Mouse (Mus musculus) neural tube, embryonic 11.5 days (tissue): ENCODE results near the gene Cdkn1a. TPM values are rescaled to one million over a fixed set of nuclear protein-coding genes. Genes with fewer than 3 reads are reported as not detected.
A peak's percentile ranks its signal among the peaks of the same experiment; 100 is the strongest.

Source experiments
- ATAC-seq: fragments of 200-750 bp; cut with Nextera tagmentation; 2 replicates; pipeline ENCODE4 v1.8.0; 2017; ENCODE audit warnings: moderate number of reproducible peaks, mild to moderate bottlenecking, moderate TSS enrichment, moderate library complexity; ENCODE audit not compliant: insufficient read depth, low FRiP score, low TSS enrichment
- DNase-seq: peaks from one replicate; pipeline ENCODE4 v3.0.0-alpha.2; 2015; ENCODE audit warnings: low spot score
- H3K27ac ChIP-seq: fragments of 300-500 bp; sonication (generic); 2 replicates; pipeline ENCODE4 v1.5.1; 2014; ENCODE audit warnings: low read depth, mild to moderate bottlenecking, low read length
- H3K27me3 ChIP-seq: fragments of 300-500 bp; sonication (generic); 2 replicates; pipeline ENCODE4 v1.6.1; 2014; ENCODE audit warnings: mild to moderate bottlenecking, low read length, mixed read lengths; ENCODE audit not compliant: control insufficient read depth, insufficient read depth
- H3K36me3 ChIP-seq: fragments of 300-500 bp; sonication (generic); 2 replicates; pipeline ENCODE4 v1.6.1; 2014; ENCODE audit warnings: mild to moderate bottlenecking, low read length, moderate library complexity, mixed read lengths; ENCODE audit not compliant: control insufficient read depth, insufficient read depth
- H3K4me1 ChIP-seq: fragments of 300-500 bp; sonication (generic); 2 replicates; pipeline ENCODE4 v1.6.1; 2014; ENCODE audit warnings: low read length, mixed read lengths; ENCODE audit not compliant: control insufficient read depth, insufficient read depth
- H3K4me2 ChIP-seq: fragments of 300-500 bp; sonication (generic); 2 replicates; pipeline ENCODE4 v1.6.1; 2014; ENCODE audit warnings: low read depth, mild to moderate bottlenecking, moderate library complexity
- H3K4me3 ChIP-seq: fragments of 300-500 bp; sonication (generic); 2 replicates; pipeline ENCODE4 v1.5.1; 2014; ENCODE audit warnings: low read depth, low read length
- H3K9ac ChIP-seq: fragments of 300-500 bp; sonication (generic); 2 replicates; pipeline ENCODE4 v1.6.1; 2014; ENCODE audit warnings: mild to moderate bottlenecking, low read length
- H3K9me3 ChIP-seq: fragments of 300-500 bp; sonication (generic); 2 replicates; pipeline ENCODE4 v1.6.1; 2016; ENCODE audit warnings: low read length; ENCODE audit not compliant: control insufficient read depth
- WGBS: fragments of 180-500 bp; shearing (Covaris S2); extraction: QIAGEN DNeasy Blood & Tissue Kit; methylation state at CpG from one replicate; pipeline ENCODE4 v1.1.7; 2014; 5-methylcytosine and 5-hydroxymethylcytosine counted together
- polyA plus RNA-seq: library from polyadenylated mRNA; unstranded; fragments of >200 nt; fragmentation: Nextera tagmentation; extraction: Ambion mirVana; gene quantifications from 2 replicates; pipeline ENCODE4 v1.2.1, GENCODE M21; 2014

Gene Cdkn1a
- polyA plus RNA-seq, 1 experiment from 2014 or later = 35.0 TPM

DNA sequence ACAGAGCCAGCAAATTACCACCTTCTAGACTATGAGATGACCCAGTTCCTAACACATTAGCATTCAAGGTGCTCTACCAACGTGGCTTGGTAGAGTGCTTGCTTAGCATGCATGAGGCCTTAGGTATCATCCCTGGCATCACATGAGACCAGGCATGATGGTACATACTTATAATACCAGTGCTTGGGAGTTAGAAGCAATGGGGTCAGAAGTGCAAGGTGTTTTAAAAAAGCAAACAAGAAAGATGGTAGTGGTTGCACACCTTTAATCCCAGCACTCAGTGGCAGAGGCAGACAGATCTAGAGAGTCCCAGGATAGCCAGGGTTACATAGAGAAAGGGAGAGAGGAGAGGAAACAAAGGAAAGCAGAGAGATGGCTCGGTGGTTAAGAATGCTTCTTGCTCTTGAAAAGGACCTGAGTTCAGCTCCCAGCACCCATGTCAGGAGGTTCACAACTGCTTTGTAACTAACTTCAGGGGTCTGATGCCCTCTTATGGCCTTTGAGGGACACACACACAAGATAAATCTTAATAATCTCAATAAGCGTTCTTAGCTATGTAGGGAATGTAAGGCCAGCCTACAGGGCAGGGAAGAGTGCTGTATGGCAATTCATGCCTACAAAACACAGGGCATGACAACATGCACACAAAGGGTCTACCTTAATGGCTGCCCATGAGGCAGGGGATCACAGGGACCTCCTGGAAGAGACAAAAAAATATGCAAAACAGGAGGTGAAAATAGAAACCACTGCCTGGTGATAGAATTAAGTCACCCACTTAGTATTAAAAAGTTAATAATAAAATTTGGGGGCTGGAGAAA lies 42.9 kb upstream of the Cdkn1a start:
- H3K9me3 ChIP-seq = no peaks in the 10 kb centered on the region
- no peak overlapping the region for H3K9ac ChIP-seq
- H3K4me1 ChIP-seq = no peaks in the 10 kb centered on the region
- no peaks in the 10 kb centered on the region for H3K27me3 ChIP-seq
- no peak overlapping the region for H3K4me2 ChIP-seq
- WGBS = 78% methylated on average over 3 of the region's 3 CpGs
- no peak for ATAC-seq
- no peak for DNase-seq
- no peak overlapping the region for H3K4me3 ChIP-seq
- H3K27ac ChIP-seq = no peak overlapping the region
- H3K36me3 ChIP-seq = peaks cover 17% of the 10 kb centered on the region

DNA sequence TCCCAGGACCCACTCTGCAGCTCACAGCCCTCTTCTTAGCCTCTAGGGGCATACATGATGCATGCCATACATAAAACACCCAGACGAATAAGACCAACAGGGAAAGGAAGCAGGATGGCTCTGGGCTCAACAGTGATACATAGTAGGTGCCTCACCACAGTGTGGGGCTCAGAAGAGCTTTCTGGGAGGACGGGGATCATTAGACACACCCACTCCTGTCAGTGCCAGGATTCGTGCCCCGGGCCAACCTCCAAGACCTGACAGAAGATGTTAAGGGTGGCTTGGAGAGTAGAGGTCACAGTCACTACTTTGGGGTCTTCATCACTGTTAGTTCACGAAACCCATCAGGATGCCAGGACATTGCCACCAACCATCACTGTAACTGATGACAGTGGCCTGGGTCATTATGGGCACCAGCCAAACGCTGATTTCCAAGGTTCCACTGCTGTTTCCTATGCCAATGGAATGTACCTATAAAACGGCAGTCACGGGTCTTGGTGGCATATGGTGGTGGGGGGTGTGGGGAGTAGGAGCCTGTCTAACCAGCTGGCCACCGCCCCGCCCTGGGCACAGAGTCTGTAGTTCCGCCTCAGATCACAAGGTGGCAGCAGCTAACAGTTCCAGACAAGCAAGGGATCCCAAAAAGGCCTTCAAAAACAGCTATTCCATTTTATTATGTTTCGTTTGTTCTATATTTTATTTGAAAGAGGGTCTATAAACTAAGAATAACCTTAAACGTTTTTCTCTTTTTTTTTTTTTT lies 41.8 kb upstream of the Cdkn1a start:
- Histone ChIP-seq H3K27ac (no peak overlapping the region), H3K36me3 (peaks cover 11% of the 10 kb centered on the region), H3K4me3 (no peak overlapping the region), H3K27me3 (no peaks in the 10 kb centered on the region), H3K9me3 (no peaks in the 10 kb centered on the region), H3K4me1 (no peaks in the 10 kb centered on the region), H3K4me2 (no peak overlapping the region), H3K9ac (no peak overlapping the region)
- WGBS = 19% methylated on average over 13 of the region's 13 CpGs
- DNase-seq (peak; percentile 87), ATAC-seq (0 out of 2 replicates have a peak, but pooled peaks have one; percentile 56)

DNA sequence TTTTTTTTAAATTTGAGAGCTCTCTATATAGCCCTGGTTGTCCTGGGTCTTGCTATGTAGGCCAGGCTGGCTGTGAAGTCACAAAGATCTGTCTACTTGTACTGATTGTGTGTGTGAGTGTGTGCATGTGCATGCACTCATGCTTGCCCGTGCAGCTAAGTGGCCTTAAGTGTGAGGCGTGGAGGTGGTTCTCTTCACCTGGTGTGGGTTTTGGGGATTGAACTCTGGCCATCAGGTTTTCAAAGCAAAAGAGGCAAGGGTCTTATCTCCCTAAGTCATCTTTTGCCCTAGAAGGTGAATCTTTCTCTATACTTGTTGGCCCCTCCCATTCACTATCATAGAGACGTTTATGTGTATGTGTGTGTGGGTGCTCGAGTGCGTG lies 41.3 kb upstream of the Cdkn1a start:
- ATAC-seq (no peak), DNase-seq (no peak)
- Histone ChIP-seq H3K4me1 (no peaks in the 10 kb centered on the region), H3K36me3 (peaks cover 8% of the 10 kb centered on the region), H3K9ac (no peak overlapping the region), H3K27me3 (no peaks in the 10 kb centered on the region), H3K9me3 (no peaks in the 10 kb centered on the region), H3K4me3 (no peak overlapping the region), H3K4me2 (no peak overlapping the region), H3K27ac (no peak overlapping the region)
- WGBS = 78% methylated on average over 5 of the region's 5 CpGs

DNA sequence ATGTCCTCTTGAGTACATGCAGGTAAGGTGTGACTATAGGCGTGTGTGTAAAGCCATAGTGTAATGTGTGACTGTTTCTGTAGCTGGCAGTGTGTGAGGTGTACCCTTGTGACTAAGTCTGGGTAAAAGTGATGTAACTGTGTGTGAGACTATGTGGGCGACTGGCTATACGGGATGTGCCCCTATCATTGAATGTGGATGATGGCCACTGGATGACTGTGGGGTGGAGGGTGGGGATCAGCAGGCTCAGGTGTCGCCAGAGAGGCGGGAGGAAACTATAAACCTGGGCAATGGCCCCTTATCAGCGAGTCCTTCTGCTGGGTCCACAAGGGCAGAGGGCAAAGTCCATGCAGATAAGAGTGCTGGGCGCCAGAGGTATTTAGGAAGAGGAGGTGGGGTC lies 40.9 kb upstream of the Cdkn1a start:
- 80% methylated on average over 7 of the region's 7 CpGs for WGBS

DNA sequence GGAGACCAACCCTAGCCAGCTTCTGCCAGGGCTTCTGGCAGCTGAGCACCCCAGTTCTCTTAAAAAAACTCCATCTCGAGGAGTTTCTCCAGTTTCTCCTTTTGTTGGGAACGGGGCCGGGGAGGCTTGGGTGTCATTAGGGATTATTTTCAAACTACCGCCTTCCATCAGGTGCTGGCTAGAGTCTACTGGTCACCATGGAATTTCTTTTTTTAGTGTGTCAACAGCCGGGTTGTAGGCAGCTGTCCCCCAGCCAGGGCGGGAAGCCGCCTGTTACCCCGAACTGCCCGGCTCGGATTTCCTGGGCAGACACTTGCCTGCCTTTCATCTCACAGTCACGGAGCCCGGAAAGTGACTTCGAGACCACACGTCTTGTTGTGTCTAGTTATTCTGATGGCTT lies 40.0 kb upstream of the Cdkn1a start:
- ATAC-seq = no peak
- Histone ChIP-seq H3K27ac (no peak overlapping the region), H3K4me1 (no peaks in the 10 kb centered on the region), H3K9ac (no peak overlapping the region), H3K9me3 (no peaks in the 10 kb centered on the region), H3K4me3 (no peak overlapping the region), H3K27me3 (no peaks in the 10 kb centered on the region), H3K36me3 (peaks cover under 1% of the 10 kb centered on the region; the same call in 1 of the 2 replicates), H3K4me2 (no peak overlapping the region)
- no peak for DNase-seq
- 50% methylated on average over 14 of the region's 14 CpGs for WGBS

More for the DNA sequence above, 40.9 kb upstream of the Cdkn1a start:
- Histone ChIP-seq H3K4me1 (no peaks in the 10 kb centered on the region), H3K4me3 (no peak overlapping the region), H3K27ac (no peak overlapping the region), H3K36me3 (peaks cover 7% of the 10 kb centered on the region), H3K4me2 (no peak overlapping the region), H3K9me3 (no peaks in the 10 kb centered on the region), H3K27me3 (no peaks in the 10 kb centered on the region), H3K9ac (no peak overlapping the region)
- no peak for ATAC-seq
- no peak for DNase-seq

DNA sequence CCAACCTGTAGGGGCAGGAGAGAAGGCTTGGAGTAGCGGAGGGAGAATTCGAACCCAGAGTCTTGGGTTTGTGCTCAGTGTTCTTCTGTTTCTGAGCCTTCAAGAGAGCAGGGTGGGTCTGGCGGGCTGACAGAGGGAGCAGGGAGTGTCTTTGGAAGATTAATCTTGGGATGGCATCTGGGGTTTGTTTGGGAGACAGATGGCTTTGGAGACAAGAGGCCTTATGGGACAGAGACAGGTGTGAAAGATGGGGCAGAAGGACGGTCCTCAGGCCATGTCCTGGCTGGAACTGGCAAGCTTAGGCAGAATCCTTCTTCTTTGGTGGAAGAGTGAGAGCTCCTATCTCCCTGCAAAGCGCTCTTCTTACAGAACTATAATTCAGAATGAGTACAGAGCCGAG lies 37.7 kb upstream of the Cdkn1a start:
- ATAC-seq = no peak
- WGBS = 82% methylated on average over 6 of the region's 6 CpGs
- no peak for DNase-seq

DNA sequence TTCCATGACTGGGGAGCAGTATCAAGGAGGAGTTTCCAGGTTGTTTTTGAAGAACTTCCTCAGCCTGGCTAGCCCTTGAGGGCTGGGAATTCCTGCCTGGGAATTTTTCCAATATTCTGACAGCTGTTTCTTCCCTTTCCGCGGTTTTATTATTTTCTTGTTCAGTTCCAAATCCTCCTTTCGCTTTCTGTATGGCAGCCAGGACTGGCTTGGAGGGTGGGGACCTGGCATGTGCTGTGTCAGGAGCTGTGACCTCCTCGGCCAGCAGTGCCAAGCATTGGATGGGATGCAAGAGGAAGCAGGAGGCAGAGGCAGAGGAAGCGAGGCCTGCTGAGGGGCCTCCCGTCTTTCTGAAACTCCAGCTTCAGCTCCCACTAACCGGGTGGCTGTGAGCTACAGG lies 36.9 kb upstream of the Cdkn1a start:
- Histone ChIP-seq H3K4me2 (no peak overlapping the region), H3K9me3 (no peaks in the 10 kb centered on the region), H3K9ac (no peak overlapping the region), H3K27ac (no peak overlapping the region), H3K36me3 (no peaks in the 10 kb centered on the region), H3K4me3 (no peak overlapping the region), H3K27me3 (no peaks in the 10 kb centered on the region), H3K4me1 (peaks cover 9% of the 10 kb centered on the region; the same call in 1 of the 2 replicates)
- no peak for DNase-seq
- 79% methylated on average over 7 of the region's 7 CpGs for WGBS
- ATAC-seq = no peak

More for the DNA sequence above, 37.7 kb upstream of the Cdkn1a start:
- Histone ChIP-seq H3K27ac (no peak overlapping the region), H3K4me1 (peaks cover 9% of the 10 kb centered on the region; the same call in 1 of the 2 replicates), H3K9me3 (no peaks in the 10 kb centered on the region), H3K27me3 (no peaks in the 10 kb centered on the region), H3K4me3 (no peak overlapping the region), H3K9ac (no peak overlapping the region), H3K4me2 (no peak overlapping the region), H3K36me3 (no peaks in the 10 kb centered on the region)

DNA sequence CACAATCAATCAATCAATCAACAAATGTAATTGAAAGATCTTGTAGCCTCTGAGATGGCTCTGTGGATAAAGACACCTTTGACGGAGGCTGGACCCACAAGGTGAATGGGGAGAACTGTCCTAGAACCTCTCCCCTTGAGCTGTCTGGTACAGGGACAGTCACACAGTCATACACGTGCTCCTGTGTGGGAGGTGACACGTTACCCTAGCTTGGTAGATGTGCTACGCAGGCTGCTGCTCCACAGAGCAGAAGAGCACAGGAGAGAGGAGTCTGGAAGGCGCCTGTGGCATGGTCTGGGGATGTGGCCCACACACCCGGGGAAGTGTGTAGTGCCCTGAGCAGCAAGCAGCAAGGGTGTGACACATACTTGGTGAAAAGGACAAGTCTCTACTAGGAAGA lies 36.3 kb upstream of the Cdkn1a start:
- no peak for ATAC-seq

More for the DNA sequence above, 36.3 kb upstream of the Cdkn1a start:
- H3K9me3 ChIP-seq = no peaks in the 10 kb centered on the region
- H3K4me3 ChIP-seq = no peak overlapping the region
- H3K9ac ChIP-seq = no peak overlapping the region
- H3K27me3 ChIP-seq = no peaks in the 10 kb centered on the region
- no peak overlapping the region for H3K4me2 ChIP-seq
- whole genome bisulfite sequencing = 91% methylated on average over 6 of the region's 6 CpGs
- H3K36me3 ChIP-seq = no peaks in the 10 kb centered on the region
- peaks cover 9% of the 10 kb centered on the region; the same call in 1 of the 2 replicates for H3K4me1 ChIP-seq
- DNase-seq = no peak
- no peak overlapping the region for H3K27ac ChIP-seq
